Mouse (Mus musculus): ENCODE measurements at regions not wholly inside any gene's neighbourhood (a gene's known extent, or its start where the extent isn't known, plus 50 kb on each side); places are given as distances from the start of the nearest gene placed in this dataset.

GRCm38 (mm10) chr13:101129466-101129865, 296.2 kb upstream of the Slc30a5 start:
- no peak for DNase-seq (ENCODE audit: low spot score in 2 of 2)

GRCm38 (mm10) chr13:101127808-101128207, 294.6 kb upstream of the Slc30a5 start:
- no peak for DNase-seq (ENCODE audit: low spot score in 2 of 2)

- DNase-seq (ENCODE audit: low spot score in 2 of 2), result no peak
Observed at GRCm38 (mm10) chr13:101127262-101127661, 294.0 kb upstream of the Slc30a5 start.

GRCm38 (mm10) chr13:101117311-101117710, 284.1 kb upstream of the Slc30a5 start:
- DNase-seq (ENCODE audit: low spot score in 2 of 2), result no peak

GRCm38 (mm10) chr13:101115296-101115695, 282.1 kb upstream of the Slc30a5 start:
- DNase-seq (ENCODE audit: low spot score in 2 of 2), result no peak

- DNase-seq (ENCODE audit: low spot score in 2 of 2), result no peak
Observed at GRCm38 (mm10) chr13:101112176-101112575, 278.9 kb upstream of the Slc30a5 start.

- DNase-seq (ENCODE audit: low spot score in 2 of 2), result no peak
Observed at GRCm38 (mm10) chr13:101111773-101112172, 278.5 kb upstream of the Slc30a5 start.

GRCm38 (mm10) chr13:101100621-101101020, 267.4 kb upstream of the Slc30a5 start:
- DNase-seq (ENCODE audit: low spot score in 2 of 2), result no peak

GRCm38 (mm10) chr13:101096856-101097255, 263.6 kb upstream of the Slc30a5 start:
- no peak for DNase-seq (ENCODE audit: low spot score in 2 of 2)

- DNase-seq (ENCODE audit: low spot score in 2 of 2), result no peak
Observed at GRCm38 (mm10) chr13:101096221-101096620, 263.0 kb upstream of the Slc30a5 start.

GRCm38 (mm10) chr13:101095057-101095831, 262.0 kb upstream of the Slc30a5 start:
- DNase-seq (ENCODE audit: low spot score in 2 of 2), result no peak

- DNase-seq (ENCODE audit: low spot score in 2 of 2), result no peak
Observed at GRCm38 (mm10) chr13:101092743-101093131, 259.5 kb upstream of the Slc30a5 start.

- DNase-seq (ENCODE audit: low spot score in 2 of 2), result peak; percentile 55 to 63
Observed at GRCm38 (mm10) chr13:101092033-101092742, 259.0 kb upstream of the Slc30a5 start.

GRCm38 (mm10) chr13:101085182-101085581, 252.0 kb upstream of the Slc30a5 start:
- DNase-seq (ENCODE audit: low spot score in 2 of 2), result no peak

GRCm38 (mm10) chr13:101084193-101084592, 251.0 kb upstream of the Slc30a5 start:
- no peak for DNase-seq (ENCODE audit: low spot score in 2 of 2)

GRCm38 (mm10) chr13:101083416-101083815, 250.2 kb upstream of the Slc30a5 start:
- no peak for DNase-seq (ENCODE audit: low spot score in 2 of 2)

- no peak for DNase-seq (ENCODE audit: low spot score in 2 of 2)
Observed at GRCm38 (mm10) chr13:101068489-101068888, 235.3 kb upstream of the Slc30a5 start.

- no peak for DNase-seq (ENCODE audit: low spot score in 2 of 2)
Observed at GRCm38 (mm10) chr13:101062582-101062981, 229.4 kb upstream of the Slc30a5 start.

GRCm38 (mm10) chr13:101061233-101062144, 228.3 kb upstream of the Slc30a5 start:
- no peak for DNase-seq (ENCODE audit: low spot score in 2 of 2)

GRCm38 (mm10) chr13:101049511-101049910, 216.3 kb upstream of the Slc30a5 start:
- DNase-seq (ENCODE audit: low spot score in 2 of 2), result no peak

GRCm38 (mm10) chr13:101032594-101032993, 199.4 kb upstream of the Slc30a5 start:
- no peak for DNase-seq (ENCODE audit: low spot score in 2 of 2)

GRCm38 (mm10) chr13:101026043-101026442, 192.8 kb upstream of the Slc30a5 start:
- DNase-seq (ENCODE audit: low spot score in 2 of 2), result no peak
